Mouse (Mus musculus): Measurements from ENCODE around the gene Mtmr12.

DNA sequence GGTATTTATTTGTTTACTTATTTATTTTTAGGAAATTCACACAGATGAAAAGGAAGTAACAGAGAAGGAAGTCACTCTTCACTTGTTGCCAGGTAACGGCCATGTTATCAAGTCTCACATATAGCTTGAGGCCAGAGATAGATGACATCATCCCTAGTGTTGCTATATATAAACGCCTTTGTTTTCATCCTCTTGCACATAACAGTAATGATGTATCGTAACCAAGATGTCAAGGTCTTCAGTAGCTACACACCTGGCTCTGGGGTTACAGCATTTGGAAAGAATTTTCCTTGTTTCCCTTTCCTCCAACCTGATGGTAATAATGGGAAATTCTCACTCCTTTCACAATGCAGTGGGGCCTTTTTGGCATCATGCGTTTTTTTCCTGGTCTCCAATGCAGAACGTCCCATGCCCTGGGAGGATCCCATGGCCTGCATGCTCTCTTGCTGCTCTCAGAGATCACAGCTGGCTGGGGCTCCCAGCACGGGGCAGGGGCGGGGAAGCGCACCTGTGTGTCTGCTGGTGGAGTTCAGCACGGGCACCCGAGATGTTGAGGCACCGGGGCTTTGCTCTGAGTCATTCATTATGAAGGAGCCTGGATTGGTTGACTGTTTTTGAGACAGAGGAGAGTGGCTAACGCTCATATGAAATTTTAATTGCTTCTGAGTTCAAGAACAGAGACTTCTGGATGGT, 25.6 kb downstream of the Mtmr12 start:
- TF ChIP-seq POLR2A (IDR thresholded peaks at IDR 0.05; ENCODE audit: borderline replicate concordance, extremely low read depth, insufficient read depth, insufficient read length, poor library complexity, severe bottlenecking): no peak
- no peak for TF ChIP-seq CTCF (IDR thresholded peaks at IDR 0.05; ENCODE audit: borderline replicate concordance, extremely low read depth, insufficient read depth, insufficient read length)
